Mouse (Mus musculus) kidney, adult 2 months (tissue): Measurements from ENCODE around the gene Prpf6.

Experiments used
- CTCF ChIP-seq: fragments of 200-500 bp; conservative IDR thresholded peaks from 2 replicates; pipeline ENCODE4 v1.5.1; 2011; ENCODE audit warnings: low read depth, mild to moderate bottlenecking, control low read depth, low read length, moderate library complexity, mixed read lengths; ENCODE audit not compliant: insufficient read depth, insufficient read length
- POLR2A ChIP-seq: fragments of 200-500 bp; IDR thresholded peaks from one replicate; pipeline ENCODE4 v1.6.1; 2011; ENCODE audit warnings: low read depth, low read length, control low read depth

DNA sequence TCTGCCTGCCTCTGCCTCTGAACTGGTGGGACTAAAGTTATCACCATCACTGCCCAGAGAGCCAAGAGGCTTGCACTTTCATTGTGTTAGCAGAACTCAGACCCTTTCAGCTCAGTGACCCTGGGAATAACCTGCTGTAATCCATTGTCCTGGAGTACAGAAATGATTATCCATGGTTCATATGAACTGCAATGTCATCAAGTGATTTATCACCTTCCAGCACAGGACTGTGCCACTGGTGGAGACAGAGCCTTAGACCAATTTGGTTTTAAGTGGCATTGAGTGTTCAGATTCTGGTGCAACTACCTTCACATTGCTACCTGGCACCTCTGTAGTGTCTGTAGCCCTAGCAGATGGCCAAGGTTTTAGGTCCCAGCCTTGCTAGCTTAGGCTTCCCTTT is 61.4 kb downstream of the Prpf6 start:
- no peak for TF ChIP-seq POLR2A
- no peak for TF ChIP-seq CTCF
